Mouse (Mus musculus) heart, embryonic 15.5 days (tissue): ENCODE results near the gene Sowahd. TPM values are rescaled to one million over a fixed set of nuclear protein-coding genes. Genes with fewer than 3 reads are reported as not detected.
"Not testable (repeated sequence)": the region's sequence is repeated elsewhere in the genome, so short reads cannot be mapped to it uniquely, and the experiment has no call there.

ENCODE experiments used
- ATAC-seq: fragments of 200-750 bp; cut with Nextera tagmentation; replicated peaks from 2 replicates; pipeline ENCODE4 v1.8.0; 2017; ENCODE audit warnings: low read depth, moderate TSS enrichment; ENCODE audit not compliant: insufficient number of reproducible peaks, insufficient read depth, low FRiP score
- H3K27ac ChIP-seq: fragments of 300-500 bp; sonication (generic); 2 replicates; pipeline ENCODE4 v1.5.1; 2015; ENCODE audit warnings: mild to moderate bottlenecking, inconsistent platforms
- H3K27me3 ChIP-seq: fragments of 300-500 bp; sonication (generic); 2 replicates; pipeline ENCODE4 v1.6.1; 2015; ENCODE audit warnings: inconsistent platforms
- H3K36me3 ChIP-seq: fragments of 300-500 bp; sonication (generic); 2 replicates; pipeline ENCODE4 v1.6.1; 2015; ENCODE audit warnings: mild to moderate bottlenecking, inconsistent platforms
- H3K4me1 ChIP-seq: fragments of 300-500 bp; sonication (generic); replicated peaks from 2 replicates; pipeline ENCODE4 v1.6.1; 2015; ENCODE audit warnings: inconsistent platforms
- H3K4me2 ChIP-seq: fragments of 300-500 bp; sonication (generic); 2 replicates; pipeline ENCODE4 v1.6.1; 2015; ENCODE audit warnings: inconsistent platforms, mild to moderate bottlenecking, moderate library complexity
- H3K4me3 ChIP-seq: fragments of 300-500 bp; sonication (generic); 2 replicates; pipeline ENCODE4 v1.5.1; 2015; ENCODE audit warnings: mild to moderate bottlenecking, inconsistent platforms
- H3K9ac ChIP-seq: fragments of 300-500 bp; sonication (generic); 2 replicates; pipeline ENCODE4 v1.6.1; 2015; ENCODE audit warnings: mild to moderate bottlenecking, inconsistent platforms
- H3K9me3 ChIP-seq: fragments of 300-500 bp; sonication (generic); replicated peaks from 2 replicates; pipeline ENCODE4 v1.6.1; 2016; ENCODE audit warnings: inconsistent platforms
- WGBS: fragments of 180-500 bp; shearing (Covaris S2); methylation state at CpG from one replicate; pipeline ENCODE4 v1.1.7; 2015; ENCODE audit warnings: mixed read lengths; 5-methylcytosine and 5-hydroxymethylcytosine counted together
- polyA plus RNA-seq: library from polyadenylated mRNA; unstranded; fragments of >200 nt; fragmentation: Nextera tagmentation; extraction: Ambion mirVana; gene quantifications from 2 replicates; pipeline ENCODE4 v1.2.1, GENCODE M21; 2015

Gene Sowahd
- polyA plus RNA-seq, 1 experiment from 2014 or later, result 0.10 TPM

- Histone ChIP-seq H3K4me3 (no peak overlapping the region), H3K9ac (no peak overlapping the region), H3K27ac (no peak overlapping the region), H3K27me3 (no peaks in the 10 kb centered on the region), H3K4me2 (no peak overlapping the region), H3K36me3 (no peaks in the 10 kb centered on the region), H3K9me3 (no peaks in the 10 kb centered on the region), H3K4me1 (no peaks in the 10 kb centered on the region)
- no peak for ATAC-seq
- 85% methylated on average over 5 of the region's 5 CpGs for WGBS
These were observed 20.1 kb downstream of the Sowahd start for GRCm38 (mm10) chrX:37068766-37069165.

GRCm38 (mm10) chrX:37074262-37074892 lies 25.7 kb downstream of the Sowahd start:
- no peaks in the 10 kb centered on the region for H3K27me3 ChIP-seq
- H3K9ac ChIP-seq, result no peak overlapping the region
- no peaks in the 10 kb centered on the region for H3K36me3 ChIP-seq
- H3K4me1 ChIP-seq, result no peaks in the 10 kb centered on the region
- no peak for ATAC-seq
- H3K27ac ChIP-seq, result no peak overlapping the region
- H3K9me3 ChIP-seq, result no peaks in the 10 kb centered on the region
- no peak overlapping the region for H3K4me2 ChIP-seq
- WGBS, result 34% methylated on average over 9 of the region's 9 CpGs
- no peak overlapping the region for H3K4me3 ChIP-seq

DNA sequence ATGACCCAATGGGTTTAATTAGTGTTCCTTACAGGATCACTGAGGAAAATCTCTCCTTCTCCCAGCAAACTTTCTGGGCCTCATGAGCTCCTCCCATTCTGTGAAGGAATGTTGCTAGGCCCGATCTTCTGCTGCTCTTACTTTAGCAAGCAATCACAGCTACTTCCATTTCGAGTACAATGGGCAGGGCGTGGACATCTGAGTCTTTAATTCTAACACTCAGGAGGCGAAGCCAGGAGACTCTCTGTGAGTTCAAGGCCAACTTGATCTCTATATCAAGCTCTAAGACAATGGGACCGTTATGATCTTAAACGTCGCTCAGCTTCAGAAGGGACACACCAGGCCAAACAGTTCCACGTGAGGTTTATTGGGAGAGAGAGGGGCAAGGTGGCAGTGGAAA lies 28.0 kb downstream of the Sowahd start:
- H3K27ac ChIP-seq, result no peak overlapping the region
- ATAC-seq, result no peak

GRCm38 (mm10) chrX:37080345-37080744 lies 31.7 kb downstream of the Sowahd start:
- H3K9me3 ChIP-seq, H3K4me2 ChIP-seq, H3K9ac ChIP-seq, H3K36me3 ChIP-seq, ATAC-seq, H3K4me3 ChIP-seq, H3K4me1 ChIP-seq, H3K27ac ChIP-seq, H3K27me3 ChIP-seq: not testable (repeated sequence)
- 62% methylated on average over 4 of the region's 4 CpGs for WGBS

More for the DNA sequence above, 28.0 kb downstream of the Sowahd start:
- H3K36me3 ChIP-seq, result no peaks in the 10 kb centered on the region
- H3K9ac ChIP-seq, result no peak overlapping the region
- no peaks in the 10 kb centered on the region for H3K4me1 ChIP-seq
- H3K4me3 ChIP-seq, result no peak overlapping the region
- H3K4me2 ChIP-seq, result no peak overlapping the region
- no peaks in the 10 kb centered on the region for H3K9me3 ChIP-seq
- WGBS, result 66% methylated on average over 8 of the region's 8 CpGs
- no peaks in the 10 kb centered on the region for H3K27me3 ChIP-seq

DNA sequence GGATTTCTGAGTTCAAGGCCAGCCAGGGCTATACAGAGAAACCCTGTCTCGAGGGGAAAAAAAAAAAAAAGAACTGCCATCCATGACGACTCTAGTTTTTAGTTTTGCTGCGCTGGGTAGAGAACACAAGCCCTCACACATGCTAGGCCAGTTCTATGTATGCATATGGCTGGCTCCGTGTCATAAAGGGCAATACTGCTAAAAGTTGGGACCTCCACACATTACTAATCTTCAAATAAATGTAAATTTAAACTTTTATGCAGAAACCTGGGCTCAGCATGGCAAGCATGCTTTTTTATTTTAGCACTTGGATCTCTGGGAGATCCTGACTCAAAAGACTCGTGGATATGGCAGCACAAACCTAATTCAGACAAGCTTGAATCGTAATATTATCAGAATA lies 32.5 kb downstream of the Sowahd start:
- WGBS, result 53% methylated on average over 6 of the region's 6 CpGs
- no peak for ATAC-seq

GRCm38 (mm10) chrX:37084318-37084926 lies 35.8 kb downstream of the Sowahd start:
- Histone ChIP-seq H3K9ac (peak overlapping the region; percentile 67), H3K27me3 (no peaks in the 10 kb centered on the region), H3K4me2 (peak overlapping the region; percentile 65), H3K9me3 (no peaks in the 10 kb centered on the region), H3K27ac (peak overlapping the region; percentile 94), H3K4me1 (no peaks in the 10 kb centered on the region; the same call in 1 of the 2 replicates), H3K4me3 (peak overlapping the region; percentile 57), H3K36me3 (0 out of 2 replicates have a peak, but pooled peaks cover 5% of the 10 kb centered on the region)
- ATAC-seq, result no peak
- 10% methylated on average over 19 of the region's 19 CpGs for WGBS

More for the DNA sequence above, 32.5 kb downstream of the Sowahd start:
- Histone ChIP-seq H3K27ac (no peak overlapping the region), H3K9me3 (no peaks in the 10 kb centered on the region), H3K27me3 (no peaks in the 10 kb centered on the region), H3K4me1 (no peaks in the 10 kb centered on the region; the same call in 1 of the 2 replicates), H3K4me3 (no peak overlapping the region), H3K4me2 (no peak overlapping the region), H3K9ac (no peak overlapping the region), H3K36me3 (0 out of 2 replicates have a peak, but pooled peaks cover 5% of the 10 kb centered on the region)

- H3K9me3 ChIP-seq, result no peaks in the 10 kb centered on the region
- H3K4me1 ChIP-seq, result no peaks in the 10 kb centered on the region; the same call in 1 of the 2 replicates
- ATAC-seq, result peak; percentile 91
- H3K36me3 ChIP-seq, result 0 out of 2 replicates have a peak, but pooled peaks cover 5% of the 10 kb centered on the region
- H3K4me3 ChIP-seq, result peak within 1 kb of the TSS; percentile 57
- H3K4me2 ChIP-seq, result peak within 1 kb of the TSS; percentile 65
- H3K27me3 ChIP-seq, result no peaks in the 10 kb centered on the region
- 12% methylated on average over 38 of the region's 38 CpGs for WGBS
- peak within 1 kb of the TSS; percentile 94 for H3K27ac ChIP-seq
- H3K9ac ChIP-seq, result peak within 1 kb of the TSS; percentile 67
These were observed 36.4 kb downstream of the Sowahd start, which contains the start of gene Rpl39 for GRCm38 (mm10) chrX:37084927-37085660. Rpl39 (minus strand) TSS chrX:37085402.

DNA sequence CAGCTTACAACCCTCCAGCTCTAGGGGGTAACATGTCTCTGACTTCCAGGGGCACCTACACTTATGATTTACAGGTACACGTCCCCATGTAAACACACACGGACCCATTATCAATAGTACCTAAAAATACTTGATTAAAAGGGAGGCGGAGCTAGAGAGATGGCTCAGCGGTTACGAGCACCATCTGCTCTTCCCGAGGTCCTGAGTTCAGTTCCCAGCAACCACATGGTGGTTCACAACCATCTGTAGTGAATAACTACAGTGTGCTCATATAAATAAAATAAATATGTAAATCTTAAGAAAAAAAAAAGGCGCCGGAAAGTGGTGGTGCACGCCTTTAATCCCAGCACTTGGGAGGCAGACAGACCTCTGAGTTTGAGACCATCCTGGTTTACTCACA lies 37.0 kb downstream of the Sowahd start:
- H3K9me3 ChIP-seq, result no peaks in the 10 kb centered on the region
- no peaks in the 10 kb centered on the region; the same call in 1 of the 2 replicates for H3K4me1 ChIP-seq
- WGBS, result 18% methylated on average over 9 of the region's 9 CpGs
- H3K9ac ChIP-seq, result peak overlapping the region; percentile 52; the same call in 1 of the 2 replicates
- peak overlapping the region; percentile 94 for H3K27ac ChIP-seq
- peak overlapping the region; percentile 57 for H3K4me3 ChIP-seq
- H3K27me3 ChIP-seq, result no peaks in the 10 kb centered on the region
- 0 out of 2 replicates have a peak, but pooled peaks have one; percentile 2 for ATAC-seq
- peak overlapping the region; percentile 65 for H3K4me2 ChIP-seq
- H3K36me3 ChIP-seq, result 0 out of 2 replicates have a peak, but pooled peaks cover 5% of the 10 kb centered on the region

DNA sequence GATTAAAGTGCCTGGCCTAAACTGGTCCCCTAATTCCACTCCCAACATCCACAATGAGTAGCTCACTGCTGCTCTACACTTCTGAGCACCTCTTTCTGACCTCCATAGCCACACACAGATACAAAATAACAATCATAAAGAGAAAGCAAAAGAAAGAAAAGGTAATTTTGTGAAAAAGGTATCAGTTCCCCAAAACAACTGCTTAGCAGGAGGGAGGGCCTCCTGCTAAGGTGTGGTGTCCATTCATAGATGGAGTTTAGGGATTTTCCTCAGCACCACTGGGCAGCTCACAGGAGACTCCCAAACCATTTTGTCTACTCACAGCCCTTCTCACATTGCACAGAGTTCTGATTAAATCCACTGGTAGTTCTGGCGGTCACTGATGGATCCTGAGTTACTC lies 40.1 kb downstream of the Sowahd start:
- WGBS, result 73% methylated on average over 1 of the region's 1 CpGs

GRCm38 (mm10) chrX:37091457-37091856 lies 42.8 kb downstream of the Sowahd start:
- H3K4me2 ChIP-seq, result no peak overlapping the region
- no peaks in the 10 kb centered on the region for H3K27me3 ChIP-seq
- H3K9me3 ChIP-seq, result no peaks in the 10 kb centered on the region
- H3K27ac ChIP-seq, result no peak overlapping the region
- H3K4me3 ChIP-seq, result no peak overlapping the region
- no peaks in the 10 kb centered on the region for H3K4me1 ChIP-seq
- H3K36me3 ChIP-seq, result peaks cover 9% of the 10 kb centered on the region; the same call in 1 of the 2 replicates
- WGBS, result 76% methylated on average over 3 of the region's 3 CpGs
- no peak overlapping the region for H3K9ac ChIP-seq
- ATAC-seq, result no peak

More for the DNA sequence above, 40.1 kb downstream of the Sowahd start:
- Histone ChIP-seq H3K9me3 (no peaks in the 10 kb centered on the region), H3K9ac (no peak overlapping the region), H3K4me1 (no peaks in the 10 kb centered on the region), H3K27me3 (no peaks in the 10 kb centered on the region), H3K4me2 (no peak overlapping the region), H3K27ac (no peak overlapping the region), H3K36me3 (peaks cover 3% of the 10 kb centered on the region; the same call in 1 of the 2 replicates), H3K4me3 (no peak overlapping the region)
- no peak for ATAC-seq

DNA sequence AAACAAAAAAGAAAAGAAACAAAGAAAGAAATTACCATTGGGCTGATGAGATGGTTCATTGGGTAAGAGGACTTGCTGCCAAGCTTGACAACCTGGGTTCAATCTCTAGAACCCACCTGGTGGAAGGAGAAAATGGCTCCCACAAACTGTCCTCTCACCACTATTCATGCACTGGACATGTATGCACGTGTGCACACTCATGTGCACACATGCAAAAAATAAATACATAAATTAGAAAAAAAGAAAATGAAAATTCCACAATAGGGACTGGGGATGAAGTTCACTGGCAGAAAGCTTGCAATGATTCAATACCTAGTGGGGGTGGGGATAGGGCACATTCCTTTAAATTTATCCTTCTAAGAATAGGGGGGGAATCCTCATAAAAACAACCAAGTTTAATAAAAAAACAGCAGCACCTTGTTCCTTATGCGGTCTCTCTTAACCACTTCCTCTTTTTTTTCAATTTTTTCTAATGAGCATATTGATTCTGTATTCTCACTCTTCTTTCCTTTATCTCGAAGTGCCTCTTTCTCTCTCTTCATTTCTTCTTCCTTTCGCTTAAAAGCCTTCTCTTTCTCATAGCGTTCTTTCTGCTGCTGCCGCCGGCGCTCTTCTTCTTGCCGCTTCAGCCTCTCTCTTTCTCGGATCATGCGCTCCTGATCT lies 46.6 kb downstream of the Sowahd start:
- Histone ChIP-seq H3K4me2 (no peak overlapping the region), H3K9ac (no peak overlapping the region), H3K4me1 (no peaks in the 10 kb centered on the region), H3K4me3 (no peak overlapping the region), H3K9me3 (no peaks in the 10 kb centered on the region), H3K27ac (no peak overlapping the region), H3K36me3 (peaks cover 17% of the 10 kb centered on the region; the same call in 1 of the 2 replicates), H3K27me3 (no peaks in the 10 kb centered on the region)
- ATAC-seq, result no peak
- 87% methylated on average over 11 of the region's 11 CpGs for WGBS
